Mouse (Mus musculus) myocyte (in vitro differentiated cells): ENCODE measurements around the gene Crispld2. TPM values are rescaled to one million over a fixed set of nuclear protein-coding genes. Genes with fewer than 3 reads are reported as not detected.

Experiments
- H3K27me3 ChIP-seq: one replicate; pipeline ENCODE4 v1.6.1; 2011; ENCODE audit not compliant: control insufficient read depth, insufficient read depth, insufficient read length
- H3K36me3 ChIP-seq: one replicate; pipeline ENCODE4 v1.6.1; 2011; ENCODE audit not compliant: control insufficient read depth, insufficient read depth
- H3K4me2 ChIP-seq: one replicate; pipeline ENCODE4 v1.6.1; 2011; ENCODE audit warnings: low read depth, control low read depth
- H3K4me3 ChIP-seq: one replicate; pipeline ENCODE4 v1.5.1; 2011; ENCODE audit warnings: mild to moderate bottlenecking, control low read depth, moderate library complexity
- H3K79me2 ChIP-seq: one replicate; pipeline ENCODE4 v1.6.1; 2011; ENCODE audit not compliant: control insufficient read depth, insufficient read depth
- H3ac ChIP-seq: one replicate; pipeline ENCODE4 v1.6.1; 2011; ENCODE audit not compliant: control insufficient read depth, insufficient read length
- CEBPB ChIP-seq: IDR thresholded peaks from 2 replicates; pipeline ENCODE4 v1.6.1; 2011; ENCODE audit warnings: mild to moderate bottlenecking, moderate library complexity; ENCODE audit not compliant: poor library complexity, insufficient read depth, severe bottlenecking
- E2F4 ChIP-seq: IDR thresholded peaks from one replicate; pipeline ENCODE4 v1.6.1; 2011; ENCODE audit warnings: mild to moderate bottlenecking, control low read depth, moderate library complexity; ENCODE audit not compliant: insufficient read depth
- MAX ChIP-seq: IDR thresholded peaks from one replicate; pipeline ENCODE4 v1.6.1; 2011; ENCODE audit warnings: low read depth, mild to moderate bottlenecking, control low read depth
- MYOD1 ChIP-seq, 3 experiments: IDR thresholded peaks; one replicate each; pipeline ENCODE4 v1.6.1; 2011; ENCODE audit warnings: control low read depth in 2 of 3, low read depth in 2 of 3, mild to moderate bottlenecking in 2 of 3, moderate library complexity in 1 of 3; ENCODE audit not compliant: insufficient read length in 2 of 3, control insufficient read depth in 1 of 3
- MYOG ChIP-seq, 3 experiments: IDR thresholded peaks; one replicate each; pipeline ENCODE4 v1.6.1; 2011; ENCODE audit warnings: control low read depth in 2 of 3, low read depth in 2 of 3, mild to moderate bottlenecking in 2 of 3; ENCODE audit not compliant: insufficient read length in 2 of 3, control insufficient read depth in 1 of 3, insufficient read depth in 1 of 3
- POLR2A ChIP-seq: IDR thresholded peaks from one replicate; pipeline ENCODE4 v1.6.1; 2011; ENCODE audit warnings: low read depth, mild to moderate bottlenecking, control low read depth, moderate library complexity; ENCODE audit not compliant: insufficient read length
- POLR2AphosphoS2 ChIP-seq: IDR thresholded peaks from one replicate; pipeline ENCODE4 v1.6.1; 2011; ENCODE audit warnings: low read depth, control low read depth; ENCODE audit not compliant: insufficient read length
- REST ChIP-seq: IDR thresholded peaks from one replicate; pipeline ENCODE4 v1.6.1; 2011; ENCODE audit warnings: mild to moderate bottlenecking, control low read depth, moderate library complexity; ENCODE audit not compliant: insufficient read depth, insufficient read length
- SRF ChIP-seq: IDR thresholded peaks from one replicate; pipeline ENCODE4 v1.6.1; 2011; ENCODE audit warnings: low read depth; ENCODE audit not compliant: control insufficient read depth, insufficient read length
- TCF12 ChIP-seq: IDR thresholded peaks from one replicate; pipeline ENCODE4 v1.6.1; 2011; ENCODE audit warnings: mild to moderate bottlenecking, control low read depth; ENCODE audit not compliant: poor library complexity, insufficient read depth, severe bottlenecking
- TCF3 ChIP-seq: IDR thresholded peaks from one replicate; pipeline ENCODE4 v1.6.1; 2011; ENCODE audit warnings: low read depth, control low read depth; ENCODE audit not compliant: insufficient read length
- USF1 ChIP-seq: IDR thresholded peaks from one replicate; pipeline ENCODE4 v1.6.1; 2011; ENCODE audit warnings: low read depth, mild to moderate bottlenecking, control low read depth, moderate library complexity
- polyA plus RNA-seq: library from polyadenylated mRNA; unstranded; fragments of >200 nt; fragmentation: generic; extraction: Trizol; gene quantifications from one replicate; pipeline ENCODE4 v1.2.1, GENCODE M21; 2012; ENCODE audit warnings: missing spikeins

The Crispld2 gene
- polyA plus RNA-seq, 1 experiment, result 0.07 TPM

GRCm38 (mm10) chr8:120004154-120004702 lies 12.0 kb downstream of the Crispld2 start:
- Histone ChIP-seq H3K4me2 (peak overlapping the region; percentile 46), H3K79me2 (no peaks in the 10 kb centered on the region), H3ac (no peak overlapping the region), H3K4me3 (no peak overlapping the region), H3K36me3 (no peaks in the 10 kb centered on the region), H3K27me3 (peaks cover under 1% of the 10 kb centered on the region)
- TF ChIP-seq TCF3 (no peak), USF1 (no peak), CEBPB (peak; percentile 88), MYOG (IDR thresholded peaks at IDR 0.05; ENCODE audit: control insufficient read depth in 1 of 3, insufficient read depth in 1 of 3, insufficient read length in 2 of 3, low read depth in 2 of 3) (peak in 2 of 3 experiments; percentile 80 to 90), MYOD1 (IDR thresholded peaks at IDR 0.05; ENCODE audit: control insufficient read depth in 1 of 3, insufficient read length in 2 of 3, low read depth in 2 of 3) (peak in 2 of 3 experiments; percentile 93 to 96), POLR2A (no peak), POLR2AphosphoS2 (no peak), REST (no peak), MAX (no peak), TCF12 (no peak), SRF (peak; percentile 67), E2F4 (no peak)

- H3K27me3 ChIP-seq, result peaks cover 6% of the 10 kb centered on the region
- no peaks in the 10 kb centered on the region for H3K79me2 ChIP-seq
- no peak overlapping the region for H3K4me3 ChIP-seq
- H3ac ChIP-seq, result no peak overlapping the region
- no peak for TF ChIP-seq MYOG (IDR thresholded peaks at IDR 0.05; ENCODE audit: control insufficient read depth in 1 of 3, insufficient read depth in 1 of 3, insufficient read length in 2 of 3, low read depth in 2 of 3)
- no peak for TF ChIP-seq REST
- no peak for TF ChIP-seq SRF
- TF ChIP-seq E2F4, result no peak
- no peak for TF ChIP-seq USF1
- H3K36me3 ChIP-seq, result no peaks in the 10 kb centered on the region
- peak overlapping the region; percentile 46 for H3K4me2 ChIP-seq
Observed at GRCm38 (mm10) chr8:120004705-120005381, 12.6 kb downstream of the Crispld2 start.

- no peak overlapping the region for H3ac ChIP-seq
- H3K4me2 ChIP-seq, result no peak overlapping the region
- no peaks in the 10 kb centered on the region for H3K79me2 ChIP-seq
- H3K27me3 ChIP-seq, result peaks cover 16% of the 10 kb centered on the region
- no peaks in the 10 kb centered on the region for H3K36me3 ChIP-seq
- H3K4me3 ChIP-seq, result no peak overlapping the region
- TF ChIP-seq MYOD1 (IDR thresholded peaks at IDR 0.05; ENCODE audit: control insufficient read depth in 1 of 3, insufficient read length in 2 of 3, low read depth in 2 of 3) (no peak), MAX (no peak), CEBPB (no peak), E2F4 (no peak), TCF3 (no peak), REST (no peak), TCF12 (no peak), MYOG (IDR thresholded peaks at IDR 0.05; ENCODE audit: control insufficient read depth in 1 of 3, insufficient read depth in 1 of 3, insufficient read length in 2 of 3, low read depth in 2 of 3) (no peak), POLR2AphosphoS2 (no peak), POLR2A (no peak), SRF (no peak), USF1 (no peak)
Observed at GRCm38 (mm10) chr8:120006645-120007160, 14.5 kb downstream of the Crispld2 start.

- Histone ChIP-seq H3K4me3 (no peak overlapping the region), H3K79me2 (no peaks in the 10 kb centered on the region), H3K4me2 (no peak overlapping the region), H3ac (no peak overlapping the region), H3K36me3 (no peaks in the 10 kb centered on the region), H3K27me3 (peaks cover 20% of the 10 kb centered on the region)
- TF ChIP-seq POLR2A (no peak), CEBPB (no peak), SRF (no peak)
Observed at GRCm38 (mm10) chr8:120007178-120007577, 14.9 kb downstream of the Crispld2 start.

- Histone ChIP-seq H3K4me3 (no peak overlapping the region), H3K36me3 (no peaks in the 10 kb centered on the region), H3K27me3 (peaks cover 23% of the 10 kb centered on the region), H3ac (no peak overlapping the region), H3K4me2 (no peak overlapping the region), H3K79me2 (no peaks in the 10 kb centered on the region)
- no peak for TF ChIP-seq TCF12
Observed at GRCm38 (mm10) chr8:120009284-120009683, 17.0 kb downstream of the Crispld2 start.
